Mouse (Mus musculus) brain, embryonic 14.5 days (tissue): ENCODE results near the gene Rab40c.

Experiments used
- CTCF ChIP-seq: fragments of 200-500 bp; IDR thresholded peaks from 2 replicates; pipeline ENCODE4 v1.5.1; 2012; ENCODE audit warnings: inconsistent platforms, mild to moderate bottlenecking, moderate library complexity, borderline replicate concordance; ENCODE audit not compliant: insufficient read depth, insufficient read length; ENCODE audit errors: extremely low read depth
- POLR2A ChIP-seq: fragments of 200-500 bp; IDR thresholded peaks from 2 replicates; pipeline ENCODE4 v1.6.1; 2012; ENCODE audit warnings: mild to moderate bottlenecking, inconsistent platforms, borderline replicate concordance; ENCODE audit not compliant: poor library complexity, insufficient read depth, insufficient read length, severe bottlenecking; ENCODE audit errors: extremely low read depth

DNA sequence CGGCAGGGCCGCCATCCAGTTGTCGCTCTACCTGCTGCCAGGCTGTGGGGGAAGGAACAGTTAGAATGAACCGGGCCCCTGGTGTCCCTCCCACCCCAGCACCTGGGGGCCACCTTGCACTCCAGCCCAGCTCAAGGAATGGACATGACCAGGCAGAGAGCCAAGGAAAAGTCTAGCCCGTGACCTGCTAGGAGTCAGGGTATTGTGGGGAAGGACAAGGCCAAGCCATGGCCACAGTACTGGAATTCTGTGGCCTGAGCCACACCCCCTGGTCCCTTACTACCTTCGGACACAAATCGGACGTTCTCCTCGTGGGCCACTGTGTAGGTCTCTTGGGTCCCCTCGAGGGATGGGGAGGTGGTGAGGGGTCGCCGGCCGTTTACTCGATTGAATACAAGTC is 55.2 kb downstream of the Rab40c start:
- TF ChIP-seq POLR2A (no peak), CTCF (no peak)
